Mouse (Mus musculus) testis, adult 2 months (tissue): ENCODE measurements around the gene Jak3. TPM values are rescaled to one million over a fixed set of nuclear protein-coding genes. Genes with fewer than 3 reads are reported as not detected.

ENCODE experiments used
- H3K27ac ChIP-seq: fragments of 200-500 bp; 2 replicates; pipeline ENCODE4 v1.5.1; 2012; ENCODE audit warnings: low read depth, low read length; ENCODE audit not compliant: control insufficient read depth, insufficient read depth
- H3K27me3 ChIP-seq: fragments of 200-500 bp; 2 replicates; pipeline ENCODE4 v1.6.1; 2012; ENCODE audit warnings: mild to moderate bottlenecking, low read length, moderate library complexity; ENCODE audit not compliant: control insufficient read depth, insufficient read depth
- H3K36me3 ChIP-seq: fragments of 200-500 bp; 2 replicates; pipeline ENCODE4 v1.6.1; 2012; ENCODE audit warnings: mild to moderate bottlenecking, low read length; ENCODE audit not compliant: control insufficient read depth, insufficient read depth
- H3K4me1 ChIP-seq: fragments of 200-500 bp; 2 replicates; pipeline ENCODE4 v1.6.1; 2012; ENCODE audit warnings: low read length; ENCODE audit not compliant: control insufficient read depth, insufficient read depth
- H3K4me3 ChIP-seq: fragments of 200-500 bp; 2 replicates; pipeline ENCODE4 v1.5.1; 2012; ENCODE audit warnings: low read depth, mild to moderate bottlenecking, low read length, moderate library complexity, mixed read lengths; ENCODE audit not compliant: control insufficient read depth
- CTCF ChIP-seq: fragments of 200-500 bp; IDR thresholded peaks from 2 replicates; pipeline ENCODE4 v1.5.1; 2012; ENCODE audit warnings: low read depth, mild to moderate bottlenecking, inconsistent platforms, low read length, moderate library complexity; ENCODE audit not compliant: control insufficient read depth, insufficient read depth, insufficient replicate concordance
- POLR2A ChIP-seq: fragments of 200-500 bp; IDR thresholded peaks from 2 replicates; pipeline ENCODE4 v1.6.1; 2012; ENCODE audit warnings: low read depth, mild to moderate bottlenecking, inconsistent platforms, low read length, moderate library complexity; ENCODE audit not compliant: control insufficient read depth
- polyA plus RNA-seq: library from polyadenylated mRNA; depleted of rRNA; stranded (reverse); fragments of >200 nt; gene quantifications from 2 replicates; pipeline ENCODE4 v1.2.3, GENCODE M21; 2012

Jak3 gene
- polyA plus RNA-seq, 1 experiment = 8.4 TPM

DNA sequence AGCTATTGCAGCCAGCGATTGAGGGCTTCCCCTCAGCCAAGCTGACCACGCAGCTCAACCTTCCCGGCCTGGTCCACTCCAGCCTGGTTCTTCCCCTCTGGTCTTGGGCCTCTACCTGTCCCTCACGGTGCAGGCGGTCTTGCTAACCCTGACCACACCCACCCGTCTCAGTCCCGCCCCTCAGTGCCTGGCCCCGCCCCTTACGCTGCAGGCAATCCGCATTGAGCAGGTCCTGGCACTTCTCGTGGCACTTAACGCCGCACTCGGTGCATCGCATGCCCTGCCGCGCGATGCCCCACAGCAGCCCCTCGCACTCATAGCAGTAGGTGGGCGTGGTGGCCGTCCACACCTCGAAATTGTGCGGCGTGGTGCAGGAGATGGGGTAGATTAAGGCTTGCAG, 21.5 kb upstream of the Jak3 start:
- no peak overlapping the region for H3K27ac ChIP-seq
- H3K4me1 ChIP-seq = peaks cover 6% of the 10 kb centered on the region
- H3K36me3 ChIP-seq = no peaks in the 10 kb centered on the region
- H3K4me3 ChIP-seq = peak overlapping the region; percentile 51; the same call in 1 of the 2 replicates
- H3K27me3 ChIP-seq = no peaks in the 10 kb centered on the region
- TF ChIP-seq POLR2A (no peak), CTCF (no peak)

DNA sequence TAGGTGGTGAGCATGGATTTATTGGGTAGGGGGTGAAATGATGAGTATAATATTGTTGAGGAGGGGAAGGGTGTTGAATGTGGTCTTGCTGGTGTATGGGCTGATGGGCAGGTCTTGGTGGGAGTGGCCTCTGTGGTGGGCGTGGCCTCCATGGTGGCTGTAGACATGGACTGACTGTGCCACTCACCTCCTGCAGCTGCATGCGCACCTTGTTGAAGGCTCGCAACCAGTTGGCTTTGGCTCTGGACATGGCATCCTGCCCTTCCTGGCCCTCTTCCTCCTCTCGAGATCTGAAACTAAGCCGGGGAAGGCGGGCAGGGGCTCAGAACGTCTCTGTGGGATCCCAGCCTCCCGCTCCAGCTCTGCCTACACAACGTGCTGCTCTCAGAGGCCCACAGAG, 18.3 kb upstream of the Jak3 start:
- H3K4me3 ChIP-seq = no peak overlapping the region
- no peaks in the 10 kb centered on the region for H3K36me3 ChIP-seq
- TF ChIP-seq CTCF (no peak), POLR2A (no peak)
- H3K27ac ChIP-seq = no peak overlapping the region
- H3K4me1 ChIP-seq = peaks cover 11% of the 10 kb centered on the region
- no peaks in the 10 kb centered on the region for H3K27me3 ChIP-seq

DNA sequence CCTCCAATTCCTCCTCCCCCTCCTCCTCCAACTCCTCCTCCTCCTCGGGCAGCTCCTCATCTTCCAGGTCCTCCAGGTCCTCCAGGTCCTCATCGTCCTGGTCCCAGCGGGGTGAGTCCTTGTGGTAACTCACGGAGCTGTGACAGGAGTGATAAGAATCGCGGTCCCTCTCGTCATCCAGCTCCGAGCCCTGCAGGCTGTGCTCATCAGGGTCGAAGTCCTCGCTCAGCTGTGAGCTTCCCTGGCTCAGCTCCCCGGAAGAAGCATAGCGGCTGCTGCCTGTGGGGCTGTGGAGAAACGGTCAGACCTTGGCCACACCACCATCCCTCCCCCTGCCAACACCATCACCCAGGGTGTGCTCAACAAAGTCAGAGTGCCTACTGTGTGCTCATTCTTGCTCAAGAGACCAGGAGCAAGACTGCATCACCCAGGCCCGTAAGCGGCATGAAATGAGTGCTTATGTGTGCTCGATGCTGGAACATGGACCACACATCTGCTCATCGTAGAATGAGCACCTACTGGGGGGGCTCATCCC, 17.5 kb upstream of the Jak3 start:
- H3K27ac ChIP-seq = no peak overlapping the region
- H3K4me3 ChIP-seq = no peak overlapping the region
- TF ChIP-seq CTCF (no peak), POLR2A (no peak)
- H3K4me1 ChIP-seq = peaks cover 11% of the 10 kb centered on the region
- no peaks in the 10 kb centered on the region for H3K27me3 ChIP-seq
- H3K36me3 ChIP-seq = no peaks in the 10 kb centered on the region

GRCm38 (mm10) chr8:71659751-71660150, 16.3 kb upstream of the Jak3 start:
- TF ChIP-seq POLR2A = no peak
- no peak for TF ChIP-seq CTCF
- Histone ChIP-seq H3K4me1 (peaks cover 7% of the 10 kb centered on the region), H3K4me3 (no peak overlapping the region), H3K27me3 (no peaks in the 10 kb centered on the region), H3K27ac (no peak overlapping the region), H3K36me3 (no peaks in the 10 kb centered on the region)

DNA sequence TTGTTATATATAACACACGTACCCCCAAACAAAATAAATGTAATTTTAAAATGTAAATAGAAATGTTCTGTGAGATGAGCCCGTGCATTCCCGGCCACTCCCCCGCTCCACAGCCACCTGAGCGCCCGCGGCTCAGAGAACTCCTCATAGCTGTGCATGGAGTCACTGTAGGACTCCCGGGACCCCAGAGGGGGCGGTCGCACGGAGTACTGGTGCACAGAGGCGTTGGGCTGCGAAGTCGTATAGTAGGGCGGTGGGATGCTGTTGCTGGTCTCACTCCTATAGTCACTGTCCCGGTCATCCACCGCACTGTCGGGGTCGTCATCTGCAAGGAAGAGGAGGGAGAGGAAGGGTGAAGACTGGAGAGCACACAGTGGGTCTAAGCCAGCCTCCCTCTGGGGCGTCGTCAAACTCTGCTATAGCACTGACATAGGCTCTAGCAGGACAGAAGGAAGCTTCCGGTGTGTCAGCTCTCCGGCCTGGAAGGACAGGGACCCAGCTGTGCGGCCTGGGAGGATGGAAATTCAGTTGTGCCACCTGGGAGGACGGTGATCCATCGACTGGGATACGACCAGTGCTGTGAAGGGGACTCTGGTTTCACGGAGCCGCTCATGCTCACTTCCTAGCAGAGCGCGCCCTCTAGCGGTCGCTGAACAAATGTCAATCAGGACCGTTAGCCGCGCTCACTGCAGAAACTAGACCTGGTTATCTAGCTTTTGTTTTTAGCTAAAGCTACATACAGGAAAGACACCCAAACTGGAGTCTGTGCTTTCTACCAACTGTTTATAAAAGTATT, 15.6 kb upstream of the Jak3 start:
- H3K27ac ChIP-seq = no peak overlapping the region
- H3K4me1 ChIP-seq = peaks cover 7% of the 10 kb centered on the region
- TF ChIP-seq CTCF (peak; percentile 96), POLR2A (no peak)
- H3K36me3 ChIP-seq = no peaks in the 10 kb centered on the region
- H3K27me3 ChIP-seq = no peaks in the 10 kb centered on the region
- peak overlapping the region; percentile 70 for H3K4me3 ChIP-seq

DNA sequence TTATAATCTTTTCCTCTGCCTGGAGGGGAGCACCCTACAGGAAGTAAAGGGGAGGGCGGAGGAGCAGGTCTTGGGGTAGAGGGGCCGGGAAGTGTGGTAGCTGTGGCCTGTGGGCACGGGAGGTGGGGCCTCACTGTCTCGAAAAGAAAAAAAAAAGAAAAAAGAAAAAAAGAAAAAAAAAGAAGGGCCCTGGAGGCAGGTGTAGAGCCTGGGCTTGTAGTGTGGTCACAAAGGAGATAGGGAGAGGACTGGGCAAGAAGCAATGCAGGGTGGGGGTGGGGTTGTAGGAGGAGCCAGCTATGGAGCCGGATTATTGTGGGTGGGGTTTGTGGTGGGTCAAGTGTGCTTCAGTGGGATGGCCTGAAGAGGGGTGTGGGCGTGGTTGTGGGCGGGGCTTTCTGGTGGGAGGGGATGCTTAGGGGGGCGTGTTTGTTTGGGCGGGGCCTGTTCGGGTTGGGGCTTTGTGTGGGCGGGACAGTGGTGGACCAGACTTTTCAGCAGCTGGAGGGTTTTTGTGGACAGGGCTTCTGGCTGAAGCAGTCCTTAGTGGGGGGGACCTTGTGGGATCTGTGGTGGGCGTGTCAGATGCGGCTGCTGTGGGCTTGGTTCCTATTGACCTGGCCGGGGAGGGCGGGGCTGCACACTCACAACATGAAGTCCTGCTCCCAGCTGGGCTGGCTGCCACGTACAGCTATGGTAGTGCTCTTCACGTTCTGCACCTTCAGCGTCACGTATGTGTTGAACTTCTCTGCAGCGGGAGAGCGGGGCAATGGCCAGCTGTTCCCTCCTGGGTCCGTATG, 10.6 kb upstream of the Jak3 start:
- no peaks in the 10 kb centered on the region for H3K27me3 ChIP-seq
- H3K4me3 ChIP-seq = no peak overlapping the region
- H3K27ac ChIP-seq = no peak overlapping the region
- no peak for TF ChIP-seq CTCF
- TF ChIP-seq POLR2A = no peak
- peaks cover 12% of the 10 kb centered on the region for H3K4me1 ChIP-seq
- H3K36me3 ChIP-seq = no peaks in the 10 kb centered on the region

- TF ChIP-seq POLR2A (no peak), CTCF (no peak)
- H3K27ac ChIP-seq = no peak overlapping the region
- H3K27me3 ChIP-seq = no peaks in the 10 kb centered on the region
- H3K4me3 ChIP-seq = no peak overlapping the region
- no peaks in the 10 kb centered on the region for H3K36me3 ChIP-seq
- H3K4me1 ChIP-seq = peaks cover 18% of the 10 kb centered on the region
Measured at GRCm38 (mm10) chr8:71666855-71667254, 9.2 kb upstream of the Jak3 start.
